Mouse (Mus musculus) spleen, postnatal 4 days (tissue): ENCODE measurements around the gene Cdsn.
A peak's percentile ranks its signal among the peaks of the same experiment; 100 is the strongest.
"Not testable (repeated sequence)": the region's sequence is repeated elsewhere in the genome, so short reads cannot be mapped to it uniquely, and the experiment has no call there.

ENCODE experiments used
- DNase-seq, 2 experiments: peaks; one replicate each; pipeline ENCODE4 v3.0.0; 2022; ENCODE audit warnings: low spot score in 2 of 2

The Cdsn gene

GRCm38 (mm10) chr17:35551881-35552414 lies at the start of gene Cdsn:
TSS of gene Cdsn (plus strand) at chr17:35552128.
- DNase-seq, result no peak

GRCm38 (mm10) chr17:35502226-35502625 lies 49.7 kb upstream of the Cdsn start:
- DNase-seq, result no peak

- no peak for DNase-seq
Measured at GRCm38 (mm10) chr17:35502762-35503161, 49.2 kb upstream of the Cdsn start.

GRCm38 (mm10) chr17:35503849-35504248 lies 48.1 kb upstream of the Cdsn start:
- DNase-seq, result no peak

- no peak for DNase-seq
Measured at GRCm38 (mm10) chr17:35504628-35505481, 47.1 kb upstream of the Cdsn start.

- no peak for DNase-seq
Measured at GRCm38 (mm10) chr17:35505776-35506175, 46.2 kb upstream of the Cdsn start, which contains the start of gene Pou5f1. TSS of gene Pou5f1 (plus strand) at chr17:35506018.

- no peak for DNase-seq
Measured at GRCm38 (mm10) chr17:35506881-35507280, 45.0 kb upstream of the Cdsn start.

- no peak for DNase-seq
Measured at GRCm38 (mm10) chr17:35507556-35508260, 44.2 kb upstream of the Cdsn start.

- not testable (repeated sequence) for DNase-seq
Measured at GRCm38 (mm10) chr17:35508279-35508678, 43.6 kb upstream of the Cdsn start.

GRCm38 (mm10) chr17:35509284-35509683 lies 42.6 kb upstream of the Cdsn start:
- DNase-seq, result peak in 1 of 2 experiments; percentile 25

GRCm38 (mm10) chr17:35512916-35513626 lies 38.9 kb upstream of the Cdsn start:
- DNase-seq, result no peak

GRCm38 (mm10) chr17:35513886-35514285 lies 38.0 kb upstream of the Cdsn start:
- peak; percentile 83 to 94 for DNase-seq

GRCm38 (mm10) chr17:35514756-35515155 lies 37.2 kb upstream of the Cdsn start:
- no peak for DNase-seq

GRCm38 (mm10) chr17:35515911-35516640 lies 35.9 kb upstream of the Cdsn start:
- DNase-seq, result peak in 1 of 2 experiments; percentile 26

GRCm38 (mm10) chr17:35516652-35517500 lies 35.1 kb upstream of the Cdsn start, which contains the start of the genes Tcf19 and Cchcr1:
TSS of gene Tcf19 (minus strand) at chr17:35516824.
TSS of gene Cchcr1 (plus strand) at chr17:35517100.
- peak; percentile 96 to 98 for DNase-seq

- no peak for DNase-seq
Measured at GRCm38 (mm10) chr17:35517526-35517925, 34.4 kb upstream of the Cdsn start.

GRCm38 (mm10) chr17:35524354-35524753 lies 27.6 kb upstream of the Cdsn start:
- DNase-seq, result no peak

GRCm38 (mm10) chr17:35526644-35527043 lies 25.3 kb upstream of the Cdsn start:
- no peak for DNase-seq

GRCm38 (mm10) chr17:35532360-35532759 lies 19.6 kb upstream of the Cdsn start:
- no peak for DNase-seq

GRCm38 (mm10) chr17:35532901-35533300 lies 19.0 kb upstream of the Cdsn start, which contains the start of gene Psors1c2:
TSS of gene Psors1c2 (plus strand) at chr17:35533201.
- DNase-seq, result no peak
